Mouse (Mus musculus) thymus, adult 2 months (tissue): ENCODE measurements around the gene Cenps.

Experiments
- CTCF ChIP-seq: fragments of 200-500 bp; IDR thresholded peaks from 2 replicates; pipeline ENCODE4 v1.5.1; 2012; ENCODE audit warnings: mild to moderate bottlenecking, control low read depth, low read length, moderate library complexity, borderline replicate concordance; ENCODE audit not compliant: control insufficient read depth, poor library complexity, insufficient read depth; ENCODE audit errors: extremely low read depth
- POLR2A ChIP-seq: fragments of 200-500 bp; IDR thresholded peaks from 2 replicates; pipeline ENCODE4 v1.6.1; 2012; ENCODE audit warnings: mild to moderate bottlenecking, low read length, control low read depth, moderate library complexity; ENCODE audit not compliant: control insufficient read depth, poor library complexity, insufficient read depth; ENCODE audit errors: extremely low read depth

- TF ChIP-seq CTCF = no peak
- no peak for TF ChIP-seq POLR2A
These were observed 46.1 kb downstream of the Cenps start for GRCm38 (mm10) chr4:149091364-149091763.
